Mouse (Mus musculus) C3H10T1/2 (cell line): Measurements from ENCODE around the gene Fam20c. TPM values are rescaled to one million over a fixed set of nuclear protein-coding genes. Genes with fewer than 3 reads are reported as not detected.

ENCODE experiments used
- polyA plus RNA-seq, 2 experiments: library from polyadenylated mRNA; unstranded; fragments of >200 nt; fragmentation: generic; extraction: Trizol; gene quantifications; one replicate each; pipeline ENCODE4 v1.2.1; 2012; ENCODE audit warnings: missing spikeins in 2 of 2

Gene Fam20c
- 10 to 100 TPM in 1 of 2 experiments, 1 to 10 TPM in 1; 8.0 to 31.7 TPM for polyA plus RNA-seq

DNA sequence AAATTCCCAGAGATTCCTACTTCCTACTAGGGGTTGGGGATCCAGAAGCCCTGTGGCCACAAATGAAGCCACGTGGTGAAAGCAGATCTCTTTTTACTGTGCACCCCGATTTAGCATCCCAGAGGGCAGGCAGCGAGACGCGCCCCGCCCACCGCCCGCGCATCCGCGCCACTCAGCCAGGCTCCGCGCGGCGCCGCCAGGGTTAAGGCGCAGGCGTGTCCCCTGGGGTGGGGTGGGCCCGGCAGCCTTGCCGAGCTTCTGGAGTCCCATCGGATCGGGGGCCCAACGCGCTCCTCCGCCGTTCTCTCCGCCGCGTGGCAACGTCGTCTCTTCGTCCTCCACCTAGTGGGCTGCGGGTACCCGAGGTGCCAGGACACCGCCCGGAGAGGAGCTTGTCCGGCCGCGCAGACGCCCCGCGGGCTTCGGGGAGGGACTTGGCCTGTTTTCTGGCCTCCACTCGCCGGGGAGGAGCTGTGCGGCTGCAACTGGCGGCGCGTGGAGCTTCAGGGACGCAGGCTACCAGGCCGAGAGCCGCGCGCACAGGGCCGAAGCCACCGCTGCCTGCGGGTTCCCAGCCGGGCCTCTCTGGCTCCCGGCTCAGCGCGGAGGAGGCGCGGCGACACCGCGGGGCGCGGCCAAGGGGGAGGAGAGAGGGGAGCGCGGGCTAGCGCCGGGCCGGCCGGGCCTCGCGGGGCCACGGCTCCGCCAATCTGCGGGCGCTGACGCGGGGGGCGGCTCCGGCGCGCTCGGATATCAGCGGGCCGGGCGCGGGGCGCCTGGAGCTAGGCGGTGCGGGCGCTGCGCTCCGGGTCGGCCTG lies at the start of gene Fam20c:
Fam20c (plus strand) TSS at position 212 of the 818 bp plus-strand sequence.

DNA sequence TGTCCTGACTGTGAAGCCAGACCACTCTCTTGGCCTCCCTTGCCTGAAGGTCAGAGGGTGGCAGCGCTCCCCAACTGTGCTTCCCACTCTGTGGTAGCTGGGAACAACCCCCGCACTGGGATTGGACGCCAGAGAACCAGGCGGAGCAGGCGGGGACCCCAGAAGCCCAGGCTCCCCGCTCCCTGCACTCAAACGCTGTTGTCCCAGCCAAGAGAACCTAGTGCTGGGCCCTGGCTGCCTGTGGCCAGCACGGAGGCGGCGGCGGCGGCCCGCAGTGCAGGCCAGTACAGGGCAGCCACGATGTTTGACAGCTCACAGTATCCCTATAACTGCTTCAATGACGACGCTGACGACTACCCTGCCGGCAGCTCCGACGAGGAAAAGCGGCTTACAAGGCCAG lies 65.5 kb downstream of the Fam20c start, which contains the start of gene Gm5294:
Gm5294 (plus strand) TSS at position 301 of the 400 bp plus-strand sequence.

Other genes starting within 250 kb of the Fam20c start
- not detected for gene 1700123K08Rik, start 189.8 kb upstream of the Fam20c start, polyA plus RNA-seq
- gene Zfp68, start 134.8 kb upstream of the Fam20c start, polyA plus RNA-seq = 1 to 10 TPM in 1 of 2 experiments, under 1 TPM in 1; 0.29 to 4.8 TPM
- gene A430033K04Rik, start 131.7 kb upstream of the Fam20c start, polyA plus RNA-seq = 1 to 10 TPM in 1 of 2 experiments, under 1 TPM in 1; 0.11 to 2.7 TPM
- not detected for gene Gm5294, start 65.6 kb downstream of the Fam20c start, polyA plus RNA-seq
- 10 to 100 TPM; 21.9 to 25.9 TPM for gene Pdgfa, start 242.9 kb downstream of the Fam20c start, polyA plus RNA-seq